Mouse (Mus musculus): Measurements from ENCODE around the gene Csgalnact2. TPM values are rescaled to one million over a fixed set of nuclear protein-coding genes. Genes with fewer than 3 reads are reported as not detected.
A peak's percentile ranks its signal among the peaks of the same experiment; 100 is the strongest.

Csgalnact2 gene
- polyA plus RNA-seq, 1 experiment from 2014 or later: 10.7 TPM

DNA sequence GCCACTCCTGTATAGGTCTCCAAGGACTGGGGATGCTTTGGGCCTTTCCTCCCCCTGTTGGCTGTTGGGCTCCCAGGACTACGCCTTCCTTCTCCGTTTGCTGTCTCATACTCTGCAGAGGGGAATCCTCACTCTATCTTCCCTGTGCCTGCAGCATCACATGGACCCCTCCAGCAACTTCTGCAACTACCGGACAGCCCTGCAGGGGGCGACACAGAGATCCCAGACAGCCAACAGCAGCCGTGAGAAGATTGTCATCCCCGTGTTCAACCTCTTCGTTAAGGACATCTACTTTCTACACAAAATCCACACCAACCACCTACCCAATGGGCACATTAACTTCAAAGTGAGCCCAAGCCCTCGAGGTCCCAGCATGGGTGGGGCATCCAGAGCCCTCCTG lies 51.0 kb downstream of the Csgalnact2 start:
- Histone ChIP-seq H3K9me3 (replicated peaks) (no peaks in the 10 kb centered on the region), H3K9ac (no peak overlapping the region), H3K36me3 (no peaks in the 10 kb centered on the region), H3K4me3 (no peak overlapping the region), H3K4me2 (no peak overlapping the region), H3K4me1 (replicated peaks) (no peaks in the 10 kb centered on the region), H3K27ac (no peak overlapping the region), H3K27me3 (no peaks in the 10 kb centered on the region)
- no peak for ATAC-seq (replicated peaks; ENCODE audit: insufficient number of reproducible peaks, insufficient read depth, low FRiP score, low read depth)
- WGBS: 47% methylated on average over 8 of the region's 8 CpGs

DNA sequence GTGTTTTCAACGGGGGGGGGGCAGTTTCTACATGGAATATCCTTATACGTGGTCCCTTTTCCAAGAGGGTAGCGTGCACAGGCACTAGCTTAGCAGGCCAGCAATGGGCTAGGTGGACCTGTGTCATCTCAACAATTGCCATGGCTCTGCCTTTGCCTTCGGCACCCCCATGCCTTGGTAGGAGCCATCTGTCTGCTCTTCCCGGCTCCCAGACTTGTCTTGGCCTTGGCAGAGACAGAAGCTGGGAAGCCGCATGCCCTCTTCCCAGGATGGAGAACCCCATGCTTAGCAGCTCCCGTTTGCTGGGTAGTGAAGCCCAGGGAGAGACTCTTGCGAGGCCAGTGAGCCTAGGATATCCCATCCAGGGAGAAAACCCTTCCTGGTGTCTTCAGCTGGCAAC lies 54.3 kb downstream of the Csgalnact2 start:
- no peaks in the 10 kb centered on the region for H3K36me3 ChIP-seq
- WGBS: 81% methylated on average over 8 of the region's 8 CpGs
- H3K27ac ChIP-seq: no peak overlapping the region
- no peaks in the 10 kb centered on the region for H3K4me1 ChIP-seq (replicated peaks)
- ATAC-seq (replicated peaks; ENCODE audit: insufficient number of reproducible peaks, insufficient read depth, low FRiP score, low read depth): no peak
- no peak overlapping the region for H3K9ac ChIP-seq
- no peaks in the 10 kb centered on the region for H3K9me3 ChIP-seq (replicated peaks)
- H3K4me2 ChIP-seq: no peak overlapping the region
- H3K27me3 ChIP-seq: 0 out of 2 replicates have a peak, but pooled peaks cover 3% of the 10 kb centered on the region
- H3K4me3 ChIP-seq: no peak overlapping the region

DNA sequence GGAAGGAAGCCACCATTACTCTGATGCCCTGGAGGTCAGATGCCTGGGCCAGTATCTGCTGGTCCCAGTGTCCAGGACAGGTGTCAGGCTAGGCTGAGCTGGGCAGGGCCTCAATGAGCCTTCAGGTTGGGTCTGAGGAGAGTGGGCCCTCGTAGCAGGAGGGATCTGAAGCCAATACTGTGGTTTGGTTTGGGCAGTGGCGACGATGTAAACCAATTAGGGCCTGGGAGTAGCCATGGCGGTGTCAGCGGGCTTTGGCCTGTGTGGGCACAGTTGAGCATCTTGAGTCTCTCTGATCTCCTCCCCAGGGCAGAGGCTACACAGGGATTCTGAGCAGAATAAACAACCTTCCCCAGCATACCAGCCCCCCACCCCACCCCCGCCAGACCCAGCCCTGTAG lies 55.3 kb downstream of the Csgalnact2 start:
- H3K4me2 ChIP-seq: no peak overlapping the region
- no peak overlapping the region for H3K9ac ChIP-seq
- H3K9me3 ChIP-seq (replicated peaks): no peaks in the 10 kb centered on the region
- ATAC-seq (replicated peaks; ENCODE audit: insufficient number of reproducible peaks, insufficient read depth, low FRiP score, low read depth): no peak
- H3K27ac ChIP-seq: no peak overlapping the region
- 0 out of 2 replicates have a peak, but pooled peaks cover 3% of the 10 kb centered on the region for H3K27me3 ChIP-seq
- no peaks in the 10 kb centered on the region for H3K36me3 ChIP-seq
- no peak overlapping the region for H3K4me3 ChIP-seq
- 71% methylated on average over 6 of the region's 6 CpGs for WGBS
- no peaks in the 10 kb centered on the region for H3K4me1 ChIP-seq (replicated peaks)

DNA sequence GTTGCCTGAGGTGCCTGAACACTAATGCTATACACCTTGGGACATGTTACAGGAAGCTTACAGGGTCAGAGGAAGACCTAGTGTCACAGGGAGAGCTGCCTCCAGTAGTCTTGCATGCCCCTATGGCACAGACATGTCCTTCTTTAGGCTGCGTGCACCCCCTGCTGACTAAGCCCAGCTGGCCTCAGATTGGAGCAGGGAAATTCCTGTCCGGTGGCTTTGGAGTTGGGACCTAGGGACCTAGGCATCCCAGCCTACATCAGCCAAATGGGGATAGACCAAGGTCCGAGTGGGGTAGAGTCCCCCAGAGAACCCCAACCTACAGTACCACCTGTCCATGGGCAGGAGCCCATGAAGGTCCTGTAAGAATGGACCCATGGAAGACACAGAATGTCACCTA lies 56.6 kb downstream of the Csgalnact2 start:
- Histone ChIP-seq H3K4me3 (no peak overlapping the region), H3K9ac (no peak overlapping the region), H3K36me3 (no peaks in the 10 kb centered on the region), H3K9me3 (replicated peaks) (no peaks in the 10 kb centered on the region), H3K4me1 (replicated peaks) (no peaks in the 10 kb centered on the region), H3K4me2 (no peak overlapping the region), H3K27me3 (0 out of 2 replicates have a peak, but pooled peaks cover 3% of the 10 kb centered on the region), H3K27ac (no peak overlapping the region)
- no peak for ATAC-seq (replicated peaks; ENCODE audit: insufficient number of reproducible peaks, insufficient read depth, low FRiP score, low read depth)
- 73% methylated on average over 3 of the region's 3 CpGs for WGBS

DNA sequence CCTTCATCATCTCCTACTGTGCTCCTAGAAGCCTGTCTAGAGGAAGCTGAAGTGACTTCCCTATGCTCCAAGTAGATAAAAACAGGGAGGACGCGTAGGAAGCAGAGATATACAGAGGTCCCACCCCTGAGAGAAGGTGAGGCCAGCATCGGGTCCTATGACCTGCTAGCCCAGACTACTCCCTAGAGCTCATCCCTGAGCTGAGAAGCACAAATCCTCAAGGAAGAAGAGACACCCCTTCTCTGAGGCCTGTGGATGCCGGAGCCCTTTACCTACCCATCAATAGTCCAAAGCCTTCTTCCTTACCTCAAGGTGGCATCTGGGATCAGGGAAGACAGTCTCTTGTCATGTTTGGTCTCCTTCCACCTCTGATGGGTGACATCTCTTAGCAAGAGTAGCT lies 58.2 kb downstream of the Csgalnact2 start:
- no peak for ATAC-seq (replicated peaks; ENCODE audit: insufficient number of reproducible peaks, insufficient read depth, low FRiP score, low read depth)
- H3K36me3 ChIP-seq: no peaks in the 10 kb centered on the region
- no peak overlapping the region for H3K27ac ChIP-seq
- no peak overlapping the region for H3K9ac ChIP-seq
- H3K4me2 ChIP-seq: no peak overlapping the region
- H3K9me3 ChIP-seq (replicated peaks): no peaks in the 10 kb centered on the region
- WGBS: 71% methylated on average over 4 of the region's 4 CpGs
- 0 out of 2 replicates have a peak, but pooled peaks cover 3% of the 10 kb centered on the region for H3K27me3 ChIP-seq
- peaks cover 6% of the 10 kb centered on the region; the same call in 1 of the 2 replicates for H3K4me1 ChIP-seq (replicated peaks)
- H3K4me3 ChIP-seq: no peak overlapping the region

DNA sequence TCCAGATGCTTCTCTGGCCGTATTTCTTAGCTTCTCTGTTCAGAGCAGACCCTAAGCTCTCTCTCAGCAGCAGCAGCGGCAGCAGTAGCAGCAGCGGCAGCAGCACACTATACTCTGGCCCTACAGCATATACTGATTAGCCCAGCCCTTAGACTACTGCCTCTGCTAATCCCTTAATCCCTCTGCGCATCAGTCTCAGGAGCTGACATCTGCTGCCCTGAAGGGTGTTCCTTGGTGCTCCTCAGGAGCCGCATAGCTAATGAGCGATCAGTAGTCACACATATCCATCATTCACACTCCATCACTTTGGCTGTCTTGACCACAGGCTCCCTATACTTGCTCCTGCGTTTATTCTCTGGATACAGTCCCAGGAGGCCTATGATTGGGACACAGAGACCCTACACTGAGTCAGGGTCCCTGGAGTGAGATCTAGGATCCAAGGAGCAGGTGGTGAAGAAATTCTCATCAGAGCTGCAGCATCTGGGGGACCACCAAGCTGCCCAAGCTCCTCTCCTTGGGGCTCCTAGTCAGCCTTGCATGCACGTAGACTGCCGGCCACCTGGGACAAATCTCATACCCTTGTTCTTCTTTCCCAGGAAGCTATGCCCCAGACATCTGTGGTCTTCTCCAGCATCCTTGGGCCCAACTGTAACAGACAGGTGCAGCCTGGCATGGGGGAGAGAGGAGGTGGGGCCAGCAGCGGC lies 59.0 kb downstream of the Csgalnact2 start:
- H3K4me1 ChIP-seq (replicated peaks): peaks cover 6% of the 10 kb centered on the region; the same call in 1 of the 2 replicates
- H3K9ac ChIP-seq: no peak overlapping the region
- no peak overlapping the region for H3K4me3 ChIP-seq
- H3K27ac ChIP-seq: no peak overlapping the region
- no peak overlapping the region for H3K4me2 ChIP-seq
- 60% methylated on average over 10 of the region's 10 CpGs for WGBS
- ATAC-seq (replicated peaks; ENCODE audit: insufficient number of reproducible peaks, insufficient read depth, low FRiP score, low read depth): no peak
- H3K27me3 ChIP-seq: 0 out of 2 replicates have a peak, but pooled peaks cover 3% of the 10 kb centered on the region
- no peaks in the 10 kb centered on the region for H3K36me3 ChIP-seq
- H3K9me3 ChIP-seq (replicated peaks): no peaks in the 10 kb centered on the region

DNA sequence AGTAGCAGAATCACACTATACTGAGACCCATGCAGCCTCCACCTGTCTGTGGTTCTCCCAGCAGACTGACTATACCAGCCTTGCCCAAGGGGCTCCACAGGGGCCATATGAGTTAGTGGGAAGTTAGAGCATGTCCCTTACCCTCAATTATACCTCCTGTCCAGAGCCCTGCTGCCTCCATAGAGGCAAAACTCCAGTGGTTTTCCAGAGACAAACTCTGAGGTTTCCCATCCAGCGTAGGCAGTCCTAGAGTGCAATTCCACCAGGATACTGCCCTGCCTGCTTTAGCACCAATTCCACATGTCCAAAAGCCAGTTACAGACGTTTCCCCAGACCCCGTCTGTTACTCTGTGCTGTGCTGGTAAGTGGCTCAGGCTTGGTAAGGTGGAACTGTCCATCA lies 59.6 kb downstream of the Csgalnact2 start:
- WGBS: 65% methylated on average over 3 of the region's 3 CpGs
- H3K9me3 ChIP-seq (replicated peaks): no peaks in the 10 kb centered on the region

DNA sequence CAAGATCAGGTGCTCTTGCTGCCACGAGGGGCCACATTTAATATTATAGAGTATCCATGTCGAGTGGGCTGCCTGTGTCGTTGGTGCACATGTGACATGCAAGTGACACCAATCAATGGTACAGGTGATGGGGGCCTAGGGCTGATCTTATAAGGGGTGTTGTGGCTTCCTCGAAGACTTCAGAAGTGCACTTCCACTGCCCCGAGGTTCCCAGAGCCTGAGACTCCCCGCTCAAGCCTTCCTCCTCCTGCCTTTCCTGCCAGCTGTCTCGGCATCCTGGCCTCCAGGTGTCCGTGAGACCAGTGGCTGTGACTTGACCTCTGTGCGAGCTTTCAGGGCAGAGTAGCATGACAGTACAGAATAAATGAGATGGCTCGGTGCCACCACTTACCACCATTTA lies 60.2 kb downstream of the Csgalnact2 start:
- Histone ChIP-seq H3K36me3 (no peaks in the 10 kb centered on the region), H3K9me3 (replicated peaks) (no peaks in the 10 kb centered on the region), H3K27me3 (0 out of 2 replicates have a peak, but pooled peaks cover 3% of the 10 kb centered on the region), H3K27ac (no peak overlapping the region), H3K4me3 (no peak overlapping the region), H3K9ac (no peak overlapping the region), H3K4me2 (no peak overlapping the region), H3K4me1 (replicated peaks) (peaks cover 15% of the 10 kb centered on the region)
- ATAC-seq (replicated peaks; ENCODE audit: insufficient number of reproducible peaks, insufficient read depth, low FRiP score, low read depth): no peak
- 70% methylated on average over 10 of the region's 10 CpGs for WGBS

More for the DNA sequence above, 59.6 kb downstream of the Csgalnact2 start:
- Histone ChIP-seq H3K27me3 (0 out of 2 replicates have a peak, but pooled peaks cover 3% of the 10 kb centered on the region), H3K4me2 (no peak overlapping the region), H3K4me3 (no peak overlapping the region), H3K27ac (no peak overlapping the region), H3K9ac (no peak overlapping the region), H3K36me3 (no peaks in the 10 kb centered on the region), H3K4me1 (replicated peaks) (peaks cover 9% of the 10 kb centered on the region)
- no peak for ATAC-seq (replicated peaks; ENCODE audit: insufficient number of reproducible peaks, insufficient read depth, low FRiP score, low read depth)

DNA sequence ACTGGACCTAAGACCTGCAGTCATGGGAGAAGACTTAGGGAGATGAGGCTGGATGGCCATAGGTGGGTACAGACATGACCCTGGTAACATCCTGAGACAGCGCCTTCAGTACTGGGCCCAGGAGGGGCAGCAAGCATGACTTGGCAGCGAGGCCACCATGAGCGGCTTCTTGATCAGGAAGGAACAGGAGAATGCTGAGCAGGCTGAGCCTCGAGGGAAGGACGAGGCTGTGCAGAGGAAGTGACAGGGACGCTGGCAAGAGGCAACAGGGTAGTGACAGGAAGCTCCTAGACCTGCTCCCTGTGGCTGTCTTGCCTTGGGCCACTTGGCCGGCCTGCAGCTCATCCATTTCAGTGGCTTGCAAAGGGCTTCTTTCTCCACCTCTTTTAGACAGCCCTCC lies 61.5 kb downstream of the Csgalnact2 start:
- WGBS: 58% methylated on average over 7 of the region's 7 CpGs
- ATAC-seq (replicated peaks; ENCODE audit: insufficient number of reproducible peaks, insufficient read depth, low FRiP score, low read depth): no peak

DNA sequence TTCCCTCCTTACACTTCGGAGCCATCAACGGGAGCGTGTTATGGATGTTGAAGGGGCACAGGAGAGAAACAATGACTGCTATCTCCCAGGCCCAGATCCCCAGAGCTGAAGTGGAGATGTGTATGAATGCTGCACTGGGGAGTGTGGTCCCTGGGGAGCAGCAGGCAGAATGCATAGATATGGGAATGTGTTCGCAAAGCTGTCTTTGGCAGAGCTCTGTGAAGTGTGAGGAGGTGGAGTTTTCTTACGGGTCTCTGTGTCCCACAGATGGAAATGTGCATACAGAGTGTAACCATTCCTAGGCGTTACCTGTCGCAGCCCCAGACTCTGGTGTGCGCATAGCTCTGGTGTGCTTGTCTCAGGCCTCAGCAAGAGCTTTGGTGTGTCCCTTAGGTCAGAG lies 62.2 kb downstream of the Csgalnact2 start:
- Histone ChIP-seq H3K4me2 (no peak overlapping the region), H3K9me3 (replicated peaks) (no peaks in the 10 kb centered on the region), H3K27me3 (0 out of 2 replicates have a peak, but pooled peaks cover 3% of the 10 kb centered on the region), H3K9ac (no peak overlapping the region), H3K27ac (no peak overlapping the region), H3K4me3 (no peak overlapping the region), H3K4me1 (replicated peaks) (peaks cover 19% of the 10 kb centered on the region), H3K36me3 (no peaks in the 10 kb centered on the region)
- no peak for ATAC-seq (replicated peaks; ENCODE audit: insufficient number of reproducible peaks, insufficient read depth, low FRiP score, low read depth)
- WGBS: 68% methylated on average over 8 of the region's 8 CpGs

More for the DNA sequence above, 61.5 kb downstream of the Csgalnact2 start:
- Histone ChIP-seq H3K27ac (no peak overlapping the region), H3K9ac (no peak overlapping the region), H3K27me3 (0 out of 2 replicates have a peak, but pooled peaks cover 3% of the 10 kb centered on the region), H3K4me1 (replicated peaks) (peaks cover 19% of the 10 kb centered on the region), H3K4me3 (no peak overlapping the region), H3K9me3 (replicated peaks) (no peaks in the 10 kb centered on the region), H3K4me2 (no peak overlapping the region), H3K36me3 (no peaks in the 10 kb centered on the region)

DNA sequence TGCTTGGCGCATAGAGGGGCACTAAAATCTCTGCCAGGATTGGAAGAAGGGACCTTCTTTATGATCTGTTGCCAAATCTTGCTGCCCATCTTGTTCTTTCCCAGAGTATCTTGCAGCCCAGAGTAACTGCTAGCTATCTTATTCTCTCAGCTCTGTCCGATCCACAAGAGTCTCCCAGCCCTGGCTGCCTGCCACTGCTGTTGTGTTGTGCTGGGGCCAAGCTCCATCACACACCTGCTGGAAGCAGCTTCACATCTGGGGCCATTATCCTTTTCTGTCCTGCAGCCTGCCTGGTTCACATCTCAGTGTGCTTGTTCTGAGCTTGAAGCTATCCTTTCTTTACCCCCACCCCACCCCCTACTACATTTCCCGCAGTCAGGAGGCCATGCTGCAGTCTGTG lies 62.7 kb downstream of the Csgalnact2 start:
- no peaks in the 10 kb centered on the region for H3K36me3 ChIP-seq
- H3K27ac ChIP-seq: no peak overlapping the region
- no peak overlapping the region for H3K9ac ChIP-seq
- no peak overlapping the region for H3K4me3 ChIP-seq
- ATAC-seq (replicated peaks; ENCODE audit: insufficient number of reproducible peaks, insufficient read depth, low FRiP score, low read depth): no peak
- H3K9me3 ChIP-seq (replicated peaks): no peaks in the 10 kb centered on the region
- peaks cover 19% of the 10 kb centered on the region for H3K4me1 ChIP-seq (replicated peaks)
- no peaks in the 10 kb centered on the region for H3K27me3 ChIP-seq
- no peak overlapping the region for H3K4me2 ChIP-seq
- WGBS: 59% methylated on average over 3 of the region's 3 CpGs

DNA sequence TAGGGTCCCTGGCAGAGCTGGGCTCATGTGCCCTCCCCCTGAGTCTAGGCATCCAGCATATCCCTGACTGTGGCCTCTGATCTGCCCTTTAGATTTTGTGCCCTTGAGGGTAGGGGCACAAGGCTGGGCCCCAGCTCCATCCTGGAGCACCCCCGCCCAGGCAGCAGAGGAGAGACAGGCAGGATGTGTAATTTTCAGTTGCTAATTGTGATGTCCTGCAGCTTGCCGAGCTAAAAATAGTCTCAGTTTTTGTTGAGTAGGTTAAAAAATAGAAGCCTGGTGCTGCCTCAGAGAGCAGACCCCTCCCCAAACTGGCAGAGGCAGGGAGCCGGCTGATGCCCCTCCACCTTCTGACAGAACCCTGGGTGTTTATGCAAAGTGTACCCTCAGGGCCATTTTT lies 64.8 kb downstream of the Csgalnact2 start:
- no peak overlapping the region for H3K4me3 ChIP-seq
- peak overlapping the region; percentile 21; the same call in 1 of the 2 replicates for H3K27ac ChIP-seq
- no peaks in the 10 kb centered on the region for H3K9me3 ChIP-seq (replicated peaks)
- H3K36me3 ChIP-seq: no peaks in the 10 kb centered on the region
- H3K4me1 ChIP-seq (replicated peaks): peaks cover 19% of the 10 kb centered on the region
- 0 out of 2 replicates have a peak overlapping the region, but pooled peaks have one; percentile 4 for H3K9ac ChIP-seq
- H3K4me2 ChIP-seq: peak overlapping the region; percentile 22
- H3K27me3 ChIP-seq: no peaks in the 10 kb centered on the region
- ATAC-seq (replicated peaks; ENCODE audit: insufficient number of reproducible peaks, insufficient read depth, low FRiP score, low read depth): no peak
- 19% methylated on average over 3 of the region's 3 CpGs for WGBS
